Mouse (Mus musculus): ENCODE measurements around the gene Metap1. TPM values are rescaled to one million over a fixed set of nuclear protein-coding genes. Genes with fewer than 3 reads are reported as not detected.
A peak's percentile ranks its signal among the peaks of the same experiment; 100 is the strongest.

Gene Metap1
- polyA plus RNA-seq, 1 experiment from 2014 or later, result 46.6 TPM

GRCm38 (mm10) chr3:138509581-138509980, 20.3 kb upstream of the Metap1 start:
- H3K27ac ChIP-seq (ENCODE audit: low read length), result no peak overlapping the region
- H3K9me3 ChIP-seq (ENCODE audit: control insufficient read depth, low read length), result no peaks in the 10 kb centered on the region
- H3K4me3 ChIP-seq (ENCODE audit: low read length), result no peak overlapping the region
- H3K36me3 ChIP-seq (ENCODE audit: control insufficient read depth, insufficient read depth, low read length), result no peaks in the 10 kb centered on the region
- no peaks in the 10 kb centered on the region for H3K4me1 ChIP-seq (replicated peaks; ENCODE audit: control insufficient read depth, insufficient read depth, low read length)
- H3K4me2 ChIP-seq (ENCODE audit: low read depth, low read length), result no peak overlapping the region
- WGBS, result 72% methylated on average over 2 of the region's 2 CpGs
- no peak overlapping the region for H3K9ac ChIP-seq (ENCODE audit: low read length)
- no peak for ATAC-seq (ENCODE audit: low read depth)
- no peaks in the 10 kb centered on the region for H3K27me3 ChIP-seq (ENCODE audit: control insufficient read depth, insufficient read depth, low read depth, low read length)

- Histone ChIP-seq H3K36me3 (ENCODE audit: control insufficient read depth, insufficient read depth, low read length) (no peaks in the 10 kb centered on the region), H3K27ac (ENCODE audit: low read length) (no peak overlapping the region), H3K9me3 (ENCODE audit: control insufficient read depth, low read length) (no peaks in the 10 kb centered on the region), H3K4me2 (ENCODE audit: low read depth, low read length) (no peak overlapping the region), H3K4me3 (ENCODE audit: low read length) (no peak overlapping the region), H3K27me3 (ENCODE audit: control insufficient read depth, insufficient read depth, low read depth, low read length) (no peaks in the 10 kb centered on the region), H3K4me1 (replicated peaks; ENCODE audit: control insufficient read depth, insufficient read depth, low read length) (no peaks in the 10 kb centered on the region), H3K9ac (ENCODE audit: low read length) (no peak overlapping the region)
- ATAC-seq (ENCODE audit: low read depth), result no peak
- 45% methylated on average over 6 of the region's 6 CpGs for WGBS
These were observed 17.4 kb upstream of the Metap1 start for GRCm38 (mm10) chr3:138506749-138507148.

GRCm38 (mm10) chr3:138503754-138504153, 14.4 kb upstream of the Metap1 start:
- Histone ChIP-seq H3K4me2 (ENCODE audit: low read depth, low read length) (no peak overlapping the region), H3K27me3 (ENCODE audit: control insufficient read depth, insufficient read depth, low read depth, low read length) (no peaks in the 10 kb centered on the region), H3K27ac (ENCODE audit: low read length) (no peak overlapping the region), H3K4me1 (replicated peaks; ENCODE audit: control insufficient read depth, insufficient read depth, low read length) (no peaks in the 10 kb centered on the region), H3K9ac (ENCODE audit: low read length) (no peak overlapping the region), H3K4me3 (ENCODE audit: low read length) (no peak overlapping the region), H3K36me3 (ENCODE audit: control insufficient read depth, insufficient read depth, low read length) (no peaks in the 10 kb centered on the region), H3K9me3 (ENCODE audit: control insufficient read depth, low read length) (no peaks in the 10 kb centered on the region)
- ATAC-seq (ENCODE audit: low read depth), result no peak
- 71% methylated on average over 11 of the region's 11 CpGs for WGBS

GRCm38 (mm10) chr3:138499854-138500740, 10.8 kb upstream of the Metap1 start:
- Histone ChIP-seq H3K9me3 (ENCODE audit: control insufficient read depth, low read length) (no peaks in the 10 kb centered on the region), H3K9ac (ENCODE audit: low read length) (no peak overlapping the region), H3K4me1 (replicated peaks; ENCODE audit: control insufficient read depth, insufficient read depth, low read length) (no peaks in the 10 kb centered on the region), H3K4me3 (ENCODE audit: low read length) (no peak overlapping the region), H3K27ac (ENCODE audit: low read length) (no peak overlapping the region), H3K4me2 (ENCODE audit: low read depth, low read length) (no peak overlapping the region), H3K36me3 (ENCODE audit: control insufficient read depth, insufficient read depth, low read length) (no peaks in the 10 kb centered on the region), H3K27me3 (ENCODE audit: control insufficient read depth, insufficient read depth, low read depth, low read length) (no peaks in the 10 kb centered on the region)
- WGBS, result 76% methylated on average over 15 of the region's 15 CpGs
- ATAC-seq (ENCODE audit: low read depth), result no peak

GRCm38 (mm10) chr3:138498731-138499130, 9.4 kb upstream of the Metap1 start:
- WGBS, result 54% methylated on average over 4 of the region's 4 CpGs
- H3K4me3 ChIP-seq (ENCODE audit: low read length), result no peak overlapping the region
- ATAC-seq (ENCODE audit: low read depth), result no peak
- H3K36me3 ChIP-seq (ENCODE audit: control insufficient read depth, insufficient read depth, low read length), result no peaks in the 10 kb centered on the region
- no peak overlapping the region for H3K27ac ChIP-seq (ENCODE audit: low read length)
- no peaks in the 10 kb centered on the region for H3K4me1 ChIP-seq (replicated peaks; ENCODE audit: control insufficient read depth, insufficient read depth, low read length)
- no peaks in the 10 kb centered on the region for H3K9me3 ChIP-seq (ENCODE audit: control insufficient read depth, low read length)
- no peaks in the 10 kb centered on the region for H3K27me3 ChIP-seq (ENCODE audit: control insufficient read depth, insufficient read depth, low read depth, low read length)
- H3K4me2 ChIP-seq (ENCODE audit: low read depth, low read length), result no peak overlapping the region
- no peak overlapping the region for H3K9ac ChIP-seq (ENCODE audit: low read length)

GRCm38 (mm10) chr3:138495166-138496145, 6.1 kb upstream of the Metap1 start:
- H3K27me3 ChIP-seq (ENCODE audit: control insufficient read depth, insufficient read depth, low read depth, low read length), result no peaks in the 10 kb centered on the region
- H3K4me3 ChIP-seq (ENCODE audit: low read length), result no peak overlapping the region
- no peak overlapping the region for H3K9ac ChIP-seq (ENCODE audit: low read length)
- no peak overlapping the region for H3K27ac ChIP-seq (ENCODE audit: low read length)
- 76% methylated on average over 11 of the region's 11 CpGs for WGBS
- H3K9me3 ChIP-seq (ENCODE audit: control insufficient read depth, low read length), result no peaks in the 10 kb centered on the region
- ATAC-seq (ENCODE audit: low read depth), result no peak
- no peaks in the 10 kb centered on the region for H3K36me3 ChIP-seq (ENCODE audit: control insufficient read depth, insufficient read depth, low read length)
- no peaks in the 10 kb centered on the region for H3K4me1 ChIP-seq (replicated peaks; ENCODE audit: control insufficient read depth, insufficient read depth, low read length)
- no peak overlapping the region for H3K4me2 ChIP-seq (ENCODE audit: low read depth, low read length)

GRCm38 (mm10) chr3:138494565-138494964, 5.2 kb upstream of the Metap1 start:
- ATAC-seq (ENCODE audit: low read depth), result no peak
- Histone ChIP-seq H3K27ac (ENCODE audit: low read length) (no peak overlapping the region), H3K4me3 (ENCODE audit: low read length) (no peak overlapping the region), H3K9me3 (ENCODE audit: control insufficient read depth, low read length) (no peaks in the 10 kb centered on the region), H3K4me1 (replicated peaks; ENCODE audit: control insufficient read depth, insufficient read depth, low read length) (0 out of 2 replicates have a peak, but pooled peaks cover 2% of the 10 kb centered on the region), H3K4me2 (ENCODE audit: low read depth, low read length) (no peak overlapping the region), H3K36me3 (ENCODE audit: control insufficient read depth, insufficient read depth, low read length) (no peaks in the 10 kb centered on the region), H3K9ac (ENCODE audit: low read length) (no peak overlapping the region), H3K27me3 (ENCODE audit: control insufficient read depth, insufficient read depth, low read depth, low read length) (no peaks in the 10 kb centered on the region)
- 36% methylated on average over 1 of the region's 1 CpGs for WGBS

GRCm38 (mm10) chr3:138493668-138494067, 4.4 kb upstream of the Metap1 start:
- Histone ChIP-seq H3K9me3 (ENCODE audit: control insufficient read depth, low read length) (no peaks in the 10 kb centered on the region), H3K4me1 (replicated peaks; ENCODE audit: control insufficient read depth, insufficient read depth, low read length) (0 out of 2 replicates have a peak, but pooled peaks cover 2% of the 10 kb centered on the region), H3K4me2 (ENCODE audit: low read depth, low read length) (no peak overlapping the region), H3K27ac (ENCODE audit: low read length) (no peak overlapping the region), H3K27me3 (ENCODE audit: control insufficient read depth, insufficient read depth, low read depth, low read length) (no peaks in the 10 kb centered on the region), H3K4me3 (ENCODE audit: low read length) (no peak overlapping the region), H3K36me3 (ENCODE audit: control insufficient read depth, insufficient read depth, low read length) (no peaks in the 10 kb centered on the region), H3K9ac (ENCODE audit: low read length) (no peak overlapping the region)
- 78% methylated on average over 3 of the region's 3 CpGs for WGBS
- ATAC-seq (ENCODE audit: low read depth), result no peak

GRCm38 (mm10) chr3:138490034-138490337, 671 bp upstream of the Metap1 start:
- Histone ChIP-seq H3K36me3 (ENCODE audit: control insufficient read depth, insufficient read depth, low read length) (peaks cover 5% of the 10 kb centered on the region; the same call in 1 of the 2 replicates), H3K9ac (ENCODE audit: low read length) (peak overlapping the region; percentile 76), H3K4me1 (replicated peaks; ENCODE audit: control insufficient read depth, insufficient read depth, low read length) (peaks cover 14% of the 10 kb centered on the region), H3K27me3 (ENCODE audit: control insufficient read depth, insufficient read depth, low read depth, low read length) (no peaks in the 10 kb centered on the region), H3K4me2 (ENCODE audit: low read depth, low read length) (peak overlapping the region; percentile 66), H3K9me3 (ENCODE audit: control insufficient read depth, low read length) (no peaks in the 10 kb centered on the region), H3K27ac (ENCODE audit: low read length) (0 out of 2 replicates have a peak overlapping the region, but pooled peaks have one; percentile 27), H3K4me3 (ENCODE audit: low read length) (peak overlapping the region; percentile 89)
- 14% methylated on average over 6 of the region's 6 CpGs for WGBS
- ATAC-seq (ENCODE audit: low read depth), result no peak
